Mouse (Mus musculus) ES-Bruce4 (cell line): ENCODE data around the gene Apba1. TPM values are rescaled to one million over a fixed set of nuclear protein-coding genes. Genes with fewer than 3 reads are reported as not detected.

Experiments
- H3K27ac ChIP-seq: 2 replicates; pipeline ENCODE4 v1.5.1; 2012; ENCODE audit warnings: low read length, inconsistent platforms; ENCODE audit not compliant: insufficient read depth
- H3K27me3 ChIP-seq: 2 replicates; pipeline ENCODE4 v1.6.1; 2012; ENCODE audit warnings: mild to moderate bottlenecking, low read length, inconsistent platforms; ENCODE audit not compliant: control insufficient read depth, poor library complexity, insufficient read depth, severe bottlenecking
- H3K36me3 ChIP-seq: 2 replicates; pipeline ENCODE4 v1.6.1; 2012; ENCODE audit warnings: inconsistent platforms, mild to moderate bottlenecking, low read length, moderate library complexity; ENCODE audit not compliant: control insufficient read depth, poor library complexity, insufficient read depth, severe bottlenecking
- H3K4me1 ChIP-seq: one replicate; pipeline ENCODE4 v1.8.1; 2011; ENCODE audit warnings: low read length; ENCODE audit not compliant: control insufficient read depth, insufficient read depth
- H3K4me3 ChIP-seq: 2 replicates; pipeline ENCODE4 v1.5.1; 2011; ENCODE audit warnings: low read depth, mild to moderate bottlenecking, low read length
- H3K9ac ChIP-seq: 2 replicates; pipeline ENCODE4 v1.6.1; 2012; ENCODE audit warnings: low read depth, mild to moderate bottlenecking, inconsistent platforms; ENCODE audit not compliant: poor library complexity, severe bottlenecking
- H3K9me3 ChIP-seq: replicated peaks from 2 replicates; pipeline ENCODE4 v1.6.1; 2012; ENCODE audit warnings: mild to moderate bottlenecking, low read length, inconsistent platforms; ENCODE audit not compliant: control insufficient read depth, poor library complexity, insufficient read depth, severe bottlenecking
- CTCF ChIP-seq: IDR thresholded peaks from one replicate; pipeline ENCODE4 v1.8.1; 2011; ENCODE audit warnings: low read depth, low read length
- EP300 ChIP-seq: IDR thresholded peaks from 2 replicates; pipeline ENCODE4 v1.6.1; 2011; ENCODE audit warnings: low read depth, low read length; ENCODE audit not compliant: insufficient read depth
- POLR2A ChIP-seq: IDR thresholded peaks from one replicate; pipeline ENCODE4 v1.8.1; 2011; ENCODE audit warnings: low read length; ENCODE audit not compliant: insufficient read depth
- polyA plus RNA-seq: library from polyadenylated mRNA; stranded (reverse); fragments of >200 nt; gene quantifications from 2 replicates; pipeline ENCODE4 v1.2.4, GENCODE M21; 2011; ENCODE audit warnings: low read depth; ENCODE audit not compliant: missing spikeins, insufficient read depth, insufficient read length

Apba1 gene
- polyA plus RNA-seq, 1 experiment: 0.16 TPM

- Histone ChIP-seq H3K4me1 (no peaks in the 10 kb centered on the region), H3K4me3 (no peak overlapping the region), H3K27me3 (no peaks in the 10 kb centered on the region), H3K9me3 (no peaks in the 10 kb centered on the region), H3K9ac (no peak overlapping the region), H3K36me3 (no peaks in the 10 kb centered on the region), H3K27ac (no peak overlapping the region)
- TF ChIP-seq EP300 (no peak), POLR2A (no peak), CTCF (no peak)
Observed at GRCm38 (mm10) chr19:23795156-23795555, 36.5 kb downstream of the Apba1 start.

- no peak overlapping the region for H3K9ac ChIP-seq
- H3K4me3 ChIP-seq: no peak overlapping the region
- no peaks in the 10 kb centered on the region for H3K36me3 ChIP-seq
- no peaks in the 10 kb centered on the region for H3K4me1 ChIP-seq
- TF ChIP-seq POLR2A (no peak), CTCF (no peak), EP300 (no peak)
- H3K9me3 ChIP-seq: no peaks in the 10 kb centered on the region
- no peak overlapping the region for H3K27ac ChIP-seq
- H3K27me3 ChIP-seq: no peaks in the 10 kb centered on the region
Observed at GRCm38 (mm10) chr19:23801174-23801573, 42.5 kb downstream of the Apba1 start.

- Histone ChIP-seq H3K9ac (no peak overlapping the region), H3K27me3 (no peaks in the 10 kb centered on the region), H3K4me1 (no peaks in the 10 kb centered on the region), H3K4me3 (no peak overlapping the region), H3K27ac (no peak overlapping the region), H3K9me3 (no peaks in the 10 kb centered on the region), H3K36me3 (no peaks in the 10 kb centered on the region)
- TF ChIP-seq CTCF (no peak), EP300 (no peak), POLR2A (no peak)
Observed at GRCm38 (mm10) chr19:23803221-23803870, 44.7 kb downstream of the Apba1 start.

GRCm38 (mm10) chr19:23806796-23807195 is 48.1 kb downstream of the Apba1 start:
- Histone ChIP-seq H3K4me3 (no peak overlapping the region), H3K36me3 (no peaks in the 10 kb centered on the region), H3K27ac (no peak overlapping the region), H3K4me1 (no peaks in the 10 kb centered on the region), H3K9ac (no peak overlapping the region), H3K27me3 (no peaks in the 10 kb centered on the region), H3K9me3 (no peaks in the 10 kb centered on the region)
- no peak for TF ChIP-seq CTCF
- no peak for TF ChIP-seq EP300
- no peak for TF ChIP-seq POLR2A

- no peaks in the 10 kb centered on the region for H3K36me3 ChIP-seq
- H3K4me3 ChIP-seq: no peak overlapping the region
- H3K9me3 ChIP-seq: no peaks in the 10 kb centered on the region
- H3K4me1 ChIP-seq: no peaks in the 10 kb centered on the region
- no peaks in the 10 kb centered on the region for H3K27me3 ChIP-seq
- TF ChIP-seq EP300 (no peak), CTCF (no peak), POLR2A (no peak)
- H3K9ac ChIP-seq: no peak overlapping the region
- H3K27ac ChIP-seq: no peak overlapping the region
Observed at GRCm38 (mm10) chr19:23807371-23807770, 48.7 kb downstream of the Apba1 start.

- H3K9ac ChIP-seq: no peak overlapping the region
- H3K27me3 ChIP-seq: no peaks in the 10 kb centered on the region
- TF ChIP-seq CTCF: no peak
- TF ChIP-seq EP300: no peak
- TF ChIP-seq POLR2A: no peak
Observed at GRCm38 (mm10) chr19:23809236-23809635, 50.5 kb downstream of the Apba1 start.

More at GRCm38 (mm10) chr19:23809236-23809635, 50.5 kb downstream of the Apba1 start:
- Histone ChIP-seq H3K27ac (no peak overlapping the region), H3K4me3 (no peak overlapping the region), H3K9me3 (no peaks in the 10 kb centered on the region), H3K36me3 (no peaks in the 10 kb centered on the region), H3K4me1 (no peaks in the 10 kb centered on the region)
